20 mouse cellular contexts compared by ENCODE assay signal in genomic region chr1:41743332-41743710, GRCm38 (mm10).
DNase-seq lines count a peak whose midpoint lies in the region; ATAC-seq and TF ChIP-seq lines count a peak whose summit lies in the region.
"Had no signal": no experiment of that assay in that cellular context is flagged by ENCODE, and none has a peak within 500 bp of the region (broad histone marks: within the 10 kb centered on the region; RNA-seq: fewer than 3 reads in every experiment).

No protein-coding gene starts in this region.

- H3K4me1 ChIP-seq in midbrain, embryonic 10.5 days = peaks cover 31% of the 10 kb centered on the region
- H3K4me1 ChIP-seq in midbrain, postnatal 0 days (ENCODE audit: insufficient read depth, low read length) = no peaks in the 10 kb centered on the region
- peaks cover 13% of the 10 kb centered on the region for H3K4me1 ChIP-seq in forebrain, embryonic 12.5 days
- H3K4me1 ChIP-seq in hindbrain, embryonic 13.5 days (replicated peaks) = peaks cover 11% of the 10 kb centered on the region
- H3K4me1 ChIP-seq: heart, embryonic 10.5 days; limb, embryonic 13.5 days had no signal

- no peaks in the 10 kb centered on the region for H3K27me3 ChIP-seq in midbrain, embryonic 10.5 days (ENCODE audit: low read depth, poor library complexity, severe bottlenecking)
- no peaks in the 10 kb centered on the region for H3K27me3 ChIP-seq in midbrain, postnatal 0 days (ENCODE audit: insufficient read depth, low read length)
- no peaks in the 10 kb centered on the region for H3K27me3 ChIP-seq in forebrain, embryonic 12.5 days
- H3K27me3 ChIP-seq in hindbrain, embryonic 13.5 days = no peaks in the 10 kb centered on the region
- H3K27me3 ChIP-seq: limb, embryonic 13.5 days had no signal

- no peak overlapping the region for H3K9ac ChIP-seq in midbrain, postnatal 0 days (replicated peaks; ENCODE audit: low read length, poor library complexity, severe bottlenecking)
- H3K9ac ChIP-seq in forebrain, embryonic 12.5 days = no peak overlapping the region
- no peak overlapping the region for H3K9ac ChIP-seq in hindbrain, embryonic 13.5 days
- H3K9ac ChIP-seq: limb, embryonic 13.5 days; liver, embryonic 14.5 days had no signal

- H3K36me3 ChIP-seq in midbrain, embryonic 10.5 days = no peaks in the 10 kb centered on the region
- H3K36me3 ChIP-seq in midbrain, postnatal 0 days (ENCODE audit: insufficient read depth, low read length) = no peaks in the 10 kb centered on the region
- H3K36me3 ChIP-seq in forebrain, embryonic 12.5 days (replicated peaks) = no peaks in the 10 kb centered on the region
- no peaks in the 10 kb centered on the region for H3K36me3 ChIP-seq in hindbrain, embryonic 13.5 days
- H3K36me3 ChIP-seq: heart, embryonic 10.5 days; limb, embryonic 13.5 days had no signal

- no peak for TF ChIP-seq CTCF in midbrain, postnatal 0 days (IDR thresholded peaks at IDR 0.05)

- no peaks in the 10 kb centered on the region for H3K9me3 ChIP-seq in midbrain, embryonic 10.5 days (replicated peaks)
- no peaks in the 10 kb centered on the region for H3K9me3 ChIP-seq in midbrain, postnatal 0 days (ENCODE audit: low read length)
- no peaks in the 10 kb centered on the region for H3K9me3 ChIP-seq in forebrain, embryonic 12.5 days
- H3K9me3 ChIP-seq in hindbrain, embryonic 13.5 days = no peaks in the 10 kb centered on the region
- H3K9me3 ChIP-seq: heart, embryonic 10.5 days; limb, embryonic 13.5 days had no signal

- 55% methylated on average over 6 of the region's 6 CpGs for WGBS in midbrain, embryonic 10.5 days
- WGBS in midbrain, postnatal 0 days = 51% methylated on average over 6 of the region's 6 CpGs
- 33% methylated on average over 6 of the region's 6 CpGs for WGBS in forebrain, embryonic 12.5 days
- WGBS in hindbrain, embryonic 13.5 days = 28% methylated on average over 6 of the region's 6 CpGs

- H3K4me3 ChIP-seq in midbrain, embryonic 10.5 days = no peak overlapping the region
- no peak overlapping the region for H3K4me3 ChIP-seq in midbrain, postnatal 0 days (ENCODE audit: low read depth, low read length)
- no peak overlapping the region for H3K4me3 ChIP-seq in forebrain, embryonic 12.5 days (replicated peaks)
- H3K4me3 ChIP-seq in hindbrain, embryonic 13.5 days = no peak overlapping the region
- H3K4me3 ChIP-seq: heart, embryonic 10.5 days; limb, embryonic 13.5 days had no signal

- peak overlapping the region; percentile 74 for H3K27ac ChIP-seq in midbrain, embryonic 10.5 days (replicated peaks)
- no peak overlapping the region for H3K27ac ChIP-seq in midbrain, postnatal 0 days (ENCODE audit: low read depth, low read length)
- H3K27ac ChIP-seq in forebrain, embryonic 12.5 days = peak overlapping the region; percentile 70
- no peak overlapping the region for H3K27ac ChIP-seq in hindbrain, embryonic 13.5 days
- H3K27ac ChIP-seq: heart, embryonic 10.5 days; limb, embryonic 13.5 days; liver, embryonic 14.5 days had no signal

- ATAC-seq in midbrain, postnatal 0 days (ENCODE audit: low FRiP score) = no peak
- ATAC-seq in forebrain, embryonic 12.5 days (ENCODE audit: low FRiP score) = peak; percentile 49; the same call in 1 of the 2 replicates
- ATAC-seq in hindbrain, embryonic 13.5 days (ENCODE audit: low FRiP score) = 0 out of 2 replicates have a peak, but pooled peaks have one; percentile 7
- no peak for ATAC-seq in megakaryocyte-erythroid progenitor cell, adult 5-6 weeks (replicated peaks; ENCODE audit: low FRiP score, low TSS enrichment, poor library complexity, severe bottlenecking)
- ATAC-seq: lung, postnatal 0 days had no signal

- no peak overlapping the region for H3K4me2 ChIP-seq in midbrain, postnatal 0 days (ENCODE audit: low read depth, low read length, poor library complexity, severe bottlenecking)
- no peak overlapping the region for H3K4me2 ChIP-seq in forebrain, embryonic 12.5 days
- no peak overlapping the region for H3K4me2 ChIP-seq in hindbrain, embryonic 13.5 days
- H3K4me2 ChIP-seq: limb, embryonic 13.5 days had no signal

- no peak for DNase-seq in midbrain, embryonic 10.5 days (ENCODE audit: low spot score)
- no peak for DNase-seq in midbrain, postnatal 0 days (ENCODE audit: low spot score)
- peak; percentile 11 for DNase-seq in R1 (ENCODE audit: low read depth, low spot score)
- no peak for DNase-seq in heart, adult 18-20 months
- DNase-seq in spleen, adult 18-20 months = no peak
- DNase-seq: adrenal gland, postnatal 36 days; B cell, adult 2 months; cerebellum, adult 9-10 months; gastrocnemius, postnatal 36 days; heart, postnatal 4 days; kidney, adult 11 months; kidney, postnatal 36 days; layer of hippocampus, adult 9-11 months had no signal

Comparison
In these comparisons a context has a peak if more than half of its experiments do, and no peak if none do; other contexts are left out.
1. H3K27ac ChIP-seq: peak in midbrain, embryonic 10.5 days (single experiment) and forebrain, embryonic 12.5 days (single experiment); none in midbrain, postnatal 0 days (single experiment) and hindbrain, embryonic 13.5 days (single experiment).
2. ATAC-seq: peak in forebrain, embryonic 12.5 days (single experiment) and hindbrain, embryonic 13.5 days (single experiment); none in midbrain, postnatal 0 days (single experiment) and megakaryocyte-erythroid progenitor cell, adult 5-6 weeks (single experiment).